Mouse (Mus musculus) megakaryocyte, embryonic 14.5 days (primary cell): ENCODE measurements around the gene Znrd1. TPM values are rescaled to one million over a fixed set of nuclear protein-coding genes. Genes with fewer than 3 reads are reported as not detected.

Source experiments
- H3K27me3 ChIP-seq: replicated peaks from 2 replicates; pipeline ENCODE3; 2012; ENCODE audit warnings: inconsistent platforms
- H3K36me3 ChIP-seq: replicated peaks from 2 replicates; pipeline ENCODE3; 2012; ENCODE audit warnings: low read length, inconsistent platforms, mixed read lengths
- H3K4me1 ChIP-seq: 2 replicates; pipeline ENCODE4 v1.6.1; 2012; ENCODE audit warnings: inconsistent platforms
- H3K4me3 ChIP-seq: replicated peaks from 2 replicates; pipeline ENCODE3; 2012; ENCODE audit warnings: moderate library complexity, mild to moderate bottlenecking, inconsistent platforms
- H3K9me3 ChIP-seq: 2 replicates; pipeline ENCODE4 v1.6.1; 2012; ENCODE audit warnings: inconsistent platforms
- FLI1 ChIP-seq: IDR thresholded peaks from 2 replicates; pipeline ENCODE4 v1.6.1; 2012; ENCODE audit warnings: low read length, inconsistent platforms, mixed read lengths
- GATA1 ChIP-seq: IDR thresholded peaks from 3 replicates; pipeline ENCODE4 v1.6.1; 2012; ENCODE audit warnings: mixed read lengths, low read length, inconsistent platforms, borderline replicate concordance
- polyA plus RNA-seq: library from polyadenylated mRNA; stranded (reverse); fragments of >175 nt; gene quantifications from 2 replicates; pipeline ENCODE4 v1.2.3, GENCODE M21; 2012; ENCODE audit warnings: low replicate concordance; ENCODE audit not compliant: insufficient read depth

The Znrd1 gene
- polyA plus RNA-seq, 1 experiment, result 2.1 TPM

DNA sequence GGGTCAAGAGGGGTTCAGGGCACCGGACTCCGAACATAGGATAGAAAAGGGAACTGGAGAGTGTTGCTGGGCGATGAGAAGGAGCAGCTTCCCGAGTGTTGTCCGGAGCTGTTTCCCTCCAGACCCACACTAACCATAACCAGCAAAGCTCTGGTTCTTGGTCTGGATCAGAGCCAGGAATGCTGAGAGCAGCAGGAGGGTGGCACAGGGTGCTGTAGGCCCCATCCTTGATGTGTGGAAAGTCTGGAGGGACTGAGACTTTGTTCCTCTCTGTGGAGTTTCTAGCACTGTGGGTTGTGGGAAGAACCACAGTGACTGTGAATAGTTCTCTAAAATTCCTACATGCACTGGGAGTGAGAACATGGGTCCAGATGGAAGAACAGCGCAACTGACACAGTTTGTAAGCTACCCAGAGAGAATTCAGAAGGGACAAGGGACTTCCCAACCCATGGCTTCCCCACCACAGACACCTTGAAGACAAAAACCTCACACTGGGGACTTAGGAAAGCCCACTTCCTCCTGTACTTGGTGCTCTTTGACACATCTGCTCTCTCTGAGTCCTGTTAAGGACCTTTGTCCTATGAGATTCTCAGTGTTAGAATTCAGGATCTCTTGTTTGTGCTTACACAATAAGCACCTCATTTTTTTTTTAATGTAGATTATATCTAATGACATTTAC lies 13.0 kb upstream of the Znrd1 start:
- no peak overlapping the region for H3K4me3 ChIP-seq
- peaks cover 41% of the 10 kb centered on the region for H3K4me1 ChIP-seq
- no peaks in the 10 kb centered on the region for H3K9me3 ChIP-seq
- peaks cover 50% of the 10 kb centered on the region for H3K27me3 ChIP-seq
- no peaks in the 10 kb centered on the region for H3K36me3 ChIP-seq
- TF ChIP-seq GATA1 (no peak), FLI1 (no peak)

DNA sequence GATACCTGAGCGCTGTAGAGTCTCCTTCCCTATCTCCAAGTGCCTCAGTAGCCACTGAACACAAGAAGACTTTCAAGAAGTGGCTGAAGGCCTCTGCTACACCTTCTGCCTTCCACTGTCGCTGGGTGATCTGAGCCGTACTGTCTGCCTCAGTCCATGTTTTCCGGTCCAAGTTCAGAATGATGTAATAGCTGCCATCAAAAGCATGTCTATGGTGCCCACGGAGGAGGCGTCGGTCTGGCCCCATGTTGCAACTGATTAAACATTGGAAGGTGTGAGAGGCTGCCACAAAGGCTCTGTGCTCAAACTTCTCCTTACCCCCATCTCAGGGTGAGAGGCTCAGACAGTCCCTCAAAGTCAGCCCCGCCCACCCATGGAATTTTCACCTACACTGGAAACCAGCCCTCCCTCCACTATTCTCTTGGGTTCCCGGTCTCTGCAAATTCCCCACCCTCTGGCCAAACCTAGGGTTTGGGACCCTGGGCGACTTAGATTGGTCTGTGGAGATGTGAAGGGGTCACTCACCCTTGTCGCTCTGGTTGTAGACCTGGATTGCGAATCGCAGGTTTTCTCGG lies 12.0 kb upstream of the Znrd1 start:
- Histone ChIP-seq H3K9me3 (no peaks in the 10 kb centered on the region), H3K4me3 (no peak overlapping the region), H3K36me3 (peaks cover 3% of the 10 kb centered on the region), H3K27me3 (peaks cover 44% of the 10 kb centered on the region), H3K4me1 (peaks cover 43% of the 10 kb centered on the region)
- TF ChIP-seq GATA1 (no peak), FLI1 (no peak)

DNA sequence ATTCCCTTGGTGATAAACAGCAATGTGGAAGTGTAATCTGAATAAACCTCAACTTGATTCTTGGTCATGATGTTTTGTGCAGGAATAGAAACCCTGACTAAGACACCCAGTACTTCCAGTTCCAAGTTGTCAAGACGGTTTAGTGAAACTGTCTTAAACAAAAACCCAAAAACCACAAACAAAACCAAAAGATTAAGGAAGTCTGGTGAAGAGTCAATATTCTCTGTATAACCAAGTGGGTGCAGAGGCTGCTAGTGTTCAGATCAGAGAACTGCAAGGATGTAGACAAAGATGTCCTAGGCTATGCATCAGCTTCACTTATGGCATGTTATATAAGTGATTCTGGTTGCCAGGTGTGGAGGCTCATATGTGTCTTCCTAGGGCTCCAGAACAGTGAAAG lies 8.5 kb upstream of the Znrd1 start:
- peaks cover 26% of the 10 kb centered on the region for H3K4me1 ChIP-seq
- H3K9me3 ChIP-seq, result no peaks in the 10 kb centered on the region
- H3K4me3 ChIP-seq, result no peak overlapping the region
- H3K27me3 ChIP-seq, result peaks cover 27% of the 10 kb centered on the region
- H3K36me3 ChIP-seq, result peaks cover 16% of the 10 kb centered on the region
- TF ChIP-seq GATA1 (no peak), FLI1 (no peak)

DNA sequence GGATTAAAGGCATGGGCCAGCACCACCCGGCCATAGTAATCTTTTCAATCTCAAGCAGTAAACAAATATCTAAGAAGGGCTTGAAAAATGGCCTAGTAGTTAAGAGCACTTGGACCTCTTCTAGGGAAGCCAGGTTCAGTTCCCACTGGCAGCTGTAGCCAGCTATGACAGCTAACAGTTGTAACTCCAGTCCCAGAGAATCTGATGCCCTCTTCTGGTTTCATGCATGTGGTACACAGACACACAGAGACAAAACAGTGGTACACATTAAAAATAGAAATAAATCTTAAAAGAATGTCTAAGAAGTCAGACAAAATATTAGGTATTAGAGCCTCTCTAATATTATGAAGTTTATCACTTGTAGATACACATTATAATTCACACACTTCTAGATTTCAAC lies 2.8 kb upstream of the Znrd1 start:
- Histone ChIP-seq H3K36me3 (peaks cover 26% of the 10 kb centered on the region), H3K4me3 (no peak overlapping the region), H3K9me3 (no peaks in the 10 kb centered on the region), H3K4me1 (peaks cover 21% of the 10 kb centered on the region), H3K27me3 (no peaks in the 10 kb centered on the region)
- no peak for TF ChIP-seq GATA1

DNA sequence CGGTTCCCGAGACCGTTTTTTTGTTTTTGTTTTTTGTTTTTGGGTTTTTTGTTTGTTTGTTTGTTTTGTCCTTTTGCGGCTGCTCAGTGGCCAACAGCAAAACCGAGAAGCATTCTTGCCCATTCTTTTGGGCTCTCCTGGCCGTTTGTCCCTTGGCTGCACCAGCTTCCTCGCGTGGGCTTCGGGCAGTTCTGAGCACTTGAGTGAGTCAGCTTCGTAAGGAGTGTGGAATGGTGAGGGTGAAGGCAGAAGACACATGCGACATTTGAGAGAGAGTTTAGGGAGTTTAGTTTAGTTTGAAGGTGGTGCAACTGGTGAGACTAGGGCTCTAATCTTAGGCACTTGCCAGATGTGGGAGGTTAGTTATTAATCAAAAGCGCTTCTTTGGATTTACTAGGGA lies 525 bp upstream of the Znrd1 start:
- Histone ChIP-seq H3K9me3 (no peaks in the 10 kb centered on the region), H3K4me3 (peak overlapping the region; percentile 96)

DNA sequence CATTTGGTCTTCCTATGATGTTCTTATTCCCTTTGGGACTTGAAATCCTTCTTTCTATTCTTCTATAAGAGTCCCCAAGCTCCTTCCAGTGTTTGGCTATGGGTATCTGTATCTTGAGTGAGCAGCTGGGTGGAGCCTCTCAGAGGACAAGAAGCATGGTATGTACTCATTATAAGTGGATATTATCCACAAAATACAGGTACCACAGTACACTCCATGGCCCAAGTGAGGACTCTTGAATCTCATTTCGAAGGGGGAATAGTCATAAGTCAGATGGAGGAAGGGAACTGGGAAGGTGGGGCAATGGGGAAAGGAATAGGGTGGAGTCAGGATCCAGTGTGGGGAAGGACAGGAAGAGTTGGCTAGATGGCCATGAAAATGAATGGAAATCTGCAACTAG lies 5.3 kb downstream of the Znrd1 start:
- Histone ChIP-seq H3K4me1 (peaks cover 35% of the 10 kb centered on the region), H3K4me3 (no peak overlapping the region), H3K36me3 (peaks cover 60% of the 10 kb centered on the region), H3K27me3 (no peaks in the 10 kb centered on the region), H3K9me3 (no peaks in the 10 kb centered on the region)
- no peak for TF ChIP-seq FLI1
- no peak for TF ChIP-seq GATA1

More for the DNA sequence above, 525 bp upstream of the Znrd1 start:
- TF ChIP-seq FLI1 (no peak), GATA1 (no peak)
- peaks cover 21% of the 10 kb centered on the region for H3K4me1 ChIP-seq
- peaks cover 31% of the 10 kb centered on the region for H3K36me3 ChIP-seq
- no peaks in the 10 kb centered on the region for H3K27me3 ChIP-seq

DNA sequence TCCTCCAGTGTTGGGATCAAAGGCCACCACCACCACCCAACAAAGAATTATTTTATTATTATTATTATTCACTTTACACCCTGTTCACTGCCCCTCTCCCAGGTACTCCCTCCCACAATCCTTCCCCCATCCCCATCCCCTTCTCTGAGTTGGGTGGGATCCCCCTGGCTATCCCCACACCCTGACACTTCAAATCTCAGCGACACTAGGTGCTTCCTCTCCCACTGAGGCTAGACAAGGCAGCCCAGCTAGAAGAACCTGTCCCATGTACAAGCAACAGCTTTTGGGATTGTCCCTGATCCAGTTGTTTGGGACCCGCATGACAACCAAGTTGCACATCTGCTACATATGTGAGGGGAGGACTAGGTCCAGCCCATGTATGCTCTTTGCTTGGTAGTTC lies 5.7 kb downstream of the Znrd1 start:
- no peak for TF ChIP-seq FLI1
- Histone ChIP-seq H3K9me3 (no peaks in the 10 kb centered on the region), H3K36me3 (peaks cover 63% of the 10 kb centered on the region), H3K4me3 (no peak overlapping the region), H3K4me1 (peaks cover 35% of the 10 kb centered on the region), H3K27me3 (peaks cover 2% of the 10 kb centered on the region)

DNA sequence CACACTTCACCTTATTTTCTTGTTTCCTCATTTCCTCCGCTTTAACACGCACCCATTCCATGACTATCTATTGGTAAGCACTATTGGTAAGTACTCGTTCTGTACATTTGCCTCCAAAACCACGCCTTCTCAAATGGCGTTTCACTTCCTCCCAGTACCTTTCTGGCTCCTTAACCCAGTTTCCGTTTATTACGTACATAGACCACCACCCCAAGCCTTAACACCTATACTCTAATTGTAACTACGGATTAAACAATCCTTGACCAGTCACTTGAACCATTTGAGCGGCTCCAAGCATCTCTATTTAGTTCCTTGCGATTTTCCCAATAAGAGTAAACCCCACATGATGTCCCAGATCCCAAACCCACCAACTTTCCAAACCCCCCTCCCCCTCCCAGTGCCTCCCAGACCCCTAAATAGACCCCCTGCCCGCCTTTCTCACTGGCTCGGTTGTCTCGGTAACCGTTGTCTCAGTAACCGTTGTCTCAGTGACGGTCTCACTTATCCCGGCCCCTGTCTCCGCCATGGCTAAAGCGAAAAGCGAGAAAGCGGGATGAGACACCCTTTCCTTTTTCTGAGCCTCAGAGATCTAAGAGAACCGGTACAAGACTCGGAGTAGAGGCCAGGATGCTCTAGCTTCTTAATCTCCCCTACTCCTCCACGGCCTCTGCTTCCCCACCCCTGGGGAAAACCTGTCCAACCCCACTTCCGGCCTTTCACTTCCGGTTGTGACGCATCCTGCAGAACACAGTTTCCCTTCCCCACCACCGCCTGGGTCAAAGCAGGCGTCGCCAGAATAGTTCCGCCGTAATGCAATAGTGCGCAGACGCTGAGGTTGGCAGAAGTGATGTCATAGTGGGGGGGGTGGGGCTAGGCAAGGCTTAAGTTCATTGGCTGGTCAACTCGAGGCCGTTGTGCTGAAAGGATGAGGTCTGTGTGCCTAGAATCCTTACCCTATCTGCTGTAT lies 7.1 kb downstream of the Znrd1 start, which contains the start of gene Ppp1r11:
Gene Ppp1r11, minus strand, starts transcription at position 761 of the 967 bp plus-strand sequence.
- no peaks in the 10 kb centered on the region for H3K9me3 ChIP-seq
- H3K4me1 ChIP-seq, result peaks cover 43% of the 10 kb centered on the region
- TF ChIP-seq FLI1 (peak; percentile 100), GATA1 (no peak)
- H3K36me3 ChIP-seq, result peaks cover 54% of the 10 kb centered on the region
- peaks cover 15% of the 10 kb centered on the region for H3K27me3 ChIP-seq
- H3K4me3 ChIP-seq, result peak within 1 kb of the TSS; percentile 93

DNA sequence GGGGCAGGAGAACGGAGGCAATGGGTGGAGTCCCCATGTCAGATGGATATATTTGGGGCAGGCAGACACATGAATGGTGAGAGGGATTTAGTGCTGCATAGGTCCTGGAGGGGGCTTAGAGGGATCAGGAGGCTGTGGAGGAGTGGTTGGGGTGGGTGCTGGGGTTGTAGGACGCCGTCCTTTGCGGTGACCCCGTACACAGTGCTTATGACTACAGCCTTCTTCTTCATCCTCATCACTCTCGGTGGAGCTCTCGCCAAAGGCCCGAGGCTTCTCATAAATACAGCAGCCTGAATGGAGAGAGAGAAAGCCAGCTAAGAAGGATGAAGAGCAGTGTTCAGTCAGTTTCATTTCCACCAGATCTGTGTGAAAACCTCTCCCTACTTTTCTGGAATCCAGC lies 9.1 kb downstream of the Znrd1 start:
- Histone ChIP-seq H3K9me3 (no peaks in the 10 kb centered on the region), H3K36me3 (peaks cover 36% of the 10 kb centered on the region), H3K27me3 (peaks cover 35% of the 10 kb centered on the region), H3K4me3 (no peak overlapping the region), H3K4me1 (peaks cover 43% of the 10 kb centered on the region)
- TF ChIP-seq GATA1, result no peak
- no peak for TF ChIP-seq FLI1

DNA sequence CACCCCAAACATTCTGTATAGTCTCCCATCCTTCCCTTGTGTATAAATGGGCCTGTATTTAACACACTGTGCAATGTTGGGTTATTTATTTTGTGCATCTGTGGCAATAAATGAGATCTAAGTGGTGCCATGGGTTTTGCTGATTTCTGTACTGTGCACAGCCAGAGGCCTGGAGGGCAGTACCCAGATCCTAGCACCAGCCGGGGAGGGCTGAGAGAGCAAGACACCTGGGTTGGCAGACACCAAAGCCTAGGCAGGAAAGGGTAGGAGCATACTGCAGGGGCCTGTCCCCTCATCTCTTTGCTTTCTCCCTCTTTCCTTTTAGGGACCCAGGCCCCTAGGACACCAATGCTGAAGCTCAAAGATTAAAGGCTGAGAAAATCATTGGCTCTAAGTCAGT lies 10.1 kb downstream of the Znrd1 start:
- H3K4me3 ChIP-seq, result no peak overlapping the region
- H3K36me3 ChIP-seq, result peaks cover 26% of the 10 kb centered on the region
- peaks cover 47% of the 10 kb centered on the region for H3K4me1 ChIP-seq
- H3K27me3 ChIP-seq, result peaks cover 45% of the 10 kb centered on the region
- H3K9me3 ChIP-seq, result no peaks in the 10 kb centered on the region
- no peak for TF ChIP-seq GATA1
- no peak for TF ChIP-seq FLI1
